Mouse (Mus musculus) Patski (cell line): ENCODE data around the gene Efna2. TPM values are rescaled to one million over a fixed set of nuclear protein-coding genes. Genes with fewer than 3 reads are reported as not detected.

Experiments used
- ATAC-seq: fragments of 100-300 bp; one replicate; pipeline ENCODE4 v1.8.0; 2021
- CTCF ChIA-PET: fragments of 350-600 bp; sonication (Branson Sonifier 250); formaldehyde crosslinking; loops from one replicate; lab custom pipeline; 2022; ENCODE audit warnings: inconsistent platforms; lab: Charles Lee
- POLR2A ChIA-PET: fragments of 350-600 bp; sonication (Branson Sonifier 250); formaldehyde crosslinking; loops from one replicate; lab custom pipeline; 2022; ENCODE audit warnings: antibody characterized with exemption, inconsistent platforms; lab: Charles Lee
- DNase-seq: peaks from one replicate; pipeline ENCODE4 v3.0.0-alpha.2; 2011; ENCODE audit warnings: low read depth, low spot score
- H3K27me3 ChIP-seq: fragments of 371-371 bp; one replicate; pipeline ENCODE4 v1.5.1; 2021
- CTCF ChIP-seq: fragments of 100-300 bp; IDR thresholded peaks from one replicate; pipeline ENCODE4 v1.5.1; 2021
- in situ Hi-C: fragments of 300-500 bp; cut with MboI; formaldehyde crosslinking; loops from 3 replicates; pipeline ENCODE4 v1.11.1; 2018; ENCODE audit warnings: low pct_unique_long_range_greater_than_20kb, mixed read lengths
- polyA plus RNA-seq: library from polyadenylated mRNA; unstranded; gene quantifications from one replicate; pipeline ENCODE4 v1.2.3, GENCODE M21; 2021

The Efna2 gene
- polyA plus RNA-seq, result 1.1 TPM

DNA sequence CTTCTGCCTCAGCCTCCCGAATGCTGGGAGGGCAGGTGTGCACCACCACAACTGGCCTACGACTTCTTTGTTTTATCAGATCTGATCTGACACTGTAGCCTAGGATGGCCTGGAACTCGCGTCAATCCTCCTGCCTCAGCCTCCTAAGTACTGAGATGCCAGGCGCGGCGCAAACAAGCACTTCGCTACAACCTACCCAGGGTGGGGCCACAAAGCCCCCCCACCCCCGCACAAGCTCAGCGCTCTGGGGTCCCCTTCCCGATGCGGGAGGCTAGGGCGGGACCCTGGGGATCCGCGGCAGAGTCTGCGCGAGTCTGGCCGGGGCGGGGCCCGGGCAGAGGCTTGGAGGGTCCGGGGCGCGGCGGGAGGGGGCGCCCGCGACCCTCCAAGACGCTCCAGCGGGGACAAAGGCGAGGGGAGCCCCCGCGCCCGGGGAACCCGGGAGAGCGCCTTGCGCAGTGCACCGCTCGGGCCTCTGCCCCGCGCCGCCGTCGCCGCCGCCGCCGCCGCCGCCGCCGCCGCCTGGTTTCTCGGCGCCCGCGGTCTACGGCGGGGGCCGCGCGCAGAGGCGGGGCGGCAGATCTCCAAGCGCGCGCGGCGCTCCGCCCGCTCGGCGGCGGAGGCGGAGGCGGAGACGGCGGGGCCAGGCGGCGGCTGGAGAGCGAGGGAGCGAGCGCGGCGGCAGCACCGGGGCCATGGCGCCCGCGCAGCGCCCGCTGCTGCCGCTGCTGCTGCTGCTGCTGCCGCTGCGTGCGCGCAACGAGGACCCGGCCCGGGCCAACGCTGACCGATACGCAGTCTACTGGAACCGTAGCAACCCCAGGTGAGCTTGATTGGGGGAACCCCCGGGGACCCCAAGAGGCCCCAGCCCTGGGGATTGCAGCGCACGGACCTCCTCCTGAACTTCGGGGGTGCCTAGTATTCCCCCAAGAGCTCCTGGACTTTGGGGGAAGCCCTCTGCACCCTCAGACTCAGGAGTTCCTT is at the start of gene Efna2:
Gene Efna2, plus strand, starts transcription at position 415 of the 984 bp plus-strand sequence.
- H3K27me3 ChIP-seq, result no peaks in the 10 kb centered on the region
- POLR2A ChIA-PET, result interaction anchor here (0.6 kb wide), 1 partner anchor 11 kb away, joined by 3 read pairs; no protein-coding TSS in a partner anchor
- ATAC-seq (peak; percentile 11), DNase-seq (no peak)
- CTCF ChIA-PET, result no interaction called here
- in situ Hi-C loops, result loop anchor here (5.0 kb wide), 1 partner anchor 68 kb away; the partner anchor contains the start of gene Ndufs7
- no peak for TF ChIP-seq CTCF

DNA sequence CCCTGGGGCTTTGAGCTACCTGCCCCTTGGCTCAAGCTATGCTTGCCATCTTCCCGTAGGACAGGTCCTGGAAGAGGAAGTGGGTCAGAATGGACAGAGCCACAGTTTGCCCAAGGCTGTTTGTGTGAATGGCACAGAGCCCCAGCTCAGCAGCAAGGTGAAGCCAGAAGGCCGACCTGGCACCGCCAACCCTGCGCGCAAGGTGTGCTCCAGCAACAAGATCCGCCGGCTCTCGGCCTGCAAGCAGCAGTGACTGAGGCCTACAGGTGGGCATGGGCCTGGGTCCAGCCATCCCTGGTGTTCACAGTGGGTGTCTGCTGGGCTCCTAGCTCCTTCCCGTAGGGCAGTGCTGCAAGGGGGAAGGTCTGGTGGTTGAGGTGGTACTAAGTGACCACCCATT is 49.4 kb upstream of the Efna2 start:
- TF ChIP-seq CTCF, result no peak
- POLR2A ChIA-PET, result interaction anchor here (1.1 to 1.9 kb wide), 5 partner anchors 10 to 143 kb away, joined by 4 to 9 read pairs (median 5); partner anchors contain the start of gene Cbarp
- DNase-seq, result no peak
- no peak for ATAC-seq
- CTCF ChIA-PET, result interaction anchor here (1.3 to 1.8 kb wide), 5 partner anchors 9 to 145 kb away, joined by 4 to 7 read pairs (median 4); partner anchors contain the start of genes Cbarp and Tmem259
- in situ Hi-C loops, result no loop called here
- no peaks in the 10 kb centered on the region for H3K27me3 ChIP-seq

DNA sequence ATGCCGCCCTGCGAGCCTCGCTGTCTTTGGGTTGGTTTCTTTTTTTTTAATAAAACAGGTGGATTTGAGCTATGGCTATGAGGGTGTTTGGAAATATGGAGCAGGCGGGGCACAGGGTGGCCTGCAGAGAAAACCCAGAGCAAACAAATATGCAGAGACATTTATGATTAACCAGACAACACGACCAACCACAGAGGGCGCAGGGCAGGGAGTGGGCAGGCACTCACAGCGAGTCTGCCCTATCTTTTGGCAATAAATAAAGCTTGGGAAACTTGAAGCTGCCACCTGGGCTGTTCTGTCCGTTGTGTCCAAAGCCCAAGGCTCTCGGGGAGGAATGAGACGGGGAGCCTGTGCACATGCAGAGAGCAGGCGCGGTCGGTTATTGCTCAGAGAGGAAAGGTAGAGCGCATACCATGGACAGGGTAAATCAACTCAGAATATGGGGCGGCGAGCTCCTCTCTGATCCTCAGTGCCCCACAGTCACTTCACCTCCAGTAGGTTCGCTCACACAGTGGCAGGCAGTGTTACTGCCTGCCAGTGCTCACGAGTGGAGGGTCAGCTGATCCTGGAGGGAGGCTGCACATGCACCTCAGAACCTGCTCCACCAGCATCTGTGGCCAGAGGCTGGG is 48.8 kb upstream of the Efna2 start:
- TF ChIP-seq CTCF, result no peak
- no peaks in the 10 kb centered on the region for H3K27me3 ChIP-seq
- ChIA-PET POLR2A (interaction anchor here (1.1 to 1.9 kb wide), 6 partner anchors 8 to 144 kb away, joined by 4 to 9 read pairs (median 4); partner anchors contain the start of gene Cbarp), CTCF (interaction anchor here (1.3 to 1.8 kb wide), 5 partner anchors 9 to 146 kb away, joined by 4 to 7 read pairs (median 4); partner anchors contain the start of genes Cbarp and Tmem259)
- DNase-seq (no peak), ATAC-seq (peak; percentile 10)
- in situ Hi-C loops, result no loop called here

DNA sequence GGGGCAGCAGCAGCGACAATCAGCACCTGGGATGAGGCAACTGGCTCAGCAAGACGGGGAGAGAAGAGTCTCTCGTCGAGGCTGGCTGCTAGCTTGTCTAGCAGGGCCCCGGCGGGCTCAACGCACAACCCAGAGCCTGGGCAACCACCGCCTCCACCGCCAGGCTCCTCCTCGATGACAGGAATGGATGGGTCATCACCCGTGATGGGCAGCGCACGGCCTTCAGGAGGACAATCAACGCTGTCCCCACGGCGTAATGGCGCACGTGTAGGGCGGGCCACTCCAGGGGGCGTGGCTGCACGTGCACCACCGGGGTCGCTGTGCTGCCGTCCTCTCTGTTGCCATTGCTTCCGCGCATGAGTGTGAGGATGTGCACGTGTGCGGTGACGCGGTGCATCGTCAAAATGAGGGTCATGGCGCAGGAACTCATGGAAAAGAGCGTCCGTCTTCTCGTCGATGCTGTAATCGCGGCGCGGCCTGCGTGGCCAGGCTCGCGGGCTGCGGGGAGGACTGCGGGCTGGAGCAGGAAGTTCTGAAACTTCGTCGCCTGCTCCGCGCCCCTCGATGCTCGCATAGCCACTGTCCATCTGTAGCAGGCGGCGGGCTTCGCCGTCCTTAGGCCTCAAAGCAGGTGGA is 47.8 kb upstream of the Efna2 start:
- DNase-seq (no peak), ATAC-seq (no peak)
- ChIA-PET POLR2A (interaction anchor here (1.1 to 1.9 kb wide), 3 partner anchors 9 to 144 kb away, joined by 4 to 9 read pairs (median 5); no protein-coding TSS in a partner anchor), CTCF (no interaction called here)
- TF ChIP-seq CTCF, result no peak
- in situ Hi-C loops, result no loop called here
- H3K27me3 ChIP-seq, result no peaks in the 10 kb centered on the region

DNA sequence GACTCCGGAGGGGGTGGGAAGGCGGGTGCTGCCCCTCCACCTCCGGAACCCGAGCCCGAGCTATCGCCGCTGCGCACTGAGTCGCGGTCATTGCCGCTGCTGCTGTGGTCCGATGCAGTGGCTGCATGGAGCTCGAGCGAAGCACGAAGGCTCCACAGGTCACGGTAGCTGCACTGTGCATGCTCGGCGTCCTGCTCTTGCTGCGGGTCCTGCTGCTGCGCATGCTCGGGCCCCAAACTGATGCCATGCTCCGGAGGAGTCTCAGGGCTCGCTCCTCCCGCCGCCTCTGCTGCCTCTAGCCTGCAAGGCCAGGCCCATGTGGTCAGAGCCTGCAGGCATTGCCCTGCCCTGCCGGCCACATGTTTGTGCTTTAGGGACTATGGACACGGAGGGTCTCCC is 47.3 kb upstream of the Efna2 start:
- TF ChIP-seq CTCF, result no peak
- ATAC-seq, result no peak
- ChIA-PET CTCF (no interaction called here), POLR2A (interaction anchor here (0.7 kb wide), 1 partner anchor 15 kb away, joined by 3 read pairs; no protein-coding TSS in a partner anchor)
- no peak for DNase-seq
- in situ Hi-C loops, result no loop called here
- no peaks in the 10 kb centered on the region for H3K27me3 ChIP-seq

DNA sequence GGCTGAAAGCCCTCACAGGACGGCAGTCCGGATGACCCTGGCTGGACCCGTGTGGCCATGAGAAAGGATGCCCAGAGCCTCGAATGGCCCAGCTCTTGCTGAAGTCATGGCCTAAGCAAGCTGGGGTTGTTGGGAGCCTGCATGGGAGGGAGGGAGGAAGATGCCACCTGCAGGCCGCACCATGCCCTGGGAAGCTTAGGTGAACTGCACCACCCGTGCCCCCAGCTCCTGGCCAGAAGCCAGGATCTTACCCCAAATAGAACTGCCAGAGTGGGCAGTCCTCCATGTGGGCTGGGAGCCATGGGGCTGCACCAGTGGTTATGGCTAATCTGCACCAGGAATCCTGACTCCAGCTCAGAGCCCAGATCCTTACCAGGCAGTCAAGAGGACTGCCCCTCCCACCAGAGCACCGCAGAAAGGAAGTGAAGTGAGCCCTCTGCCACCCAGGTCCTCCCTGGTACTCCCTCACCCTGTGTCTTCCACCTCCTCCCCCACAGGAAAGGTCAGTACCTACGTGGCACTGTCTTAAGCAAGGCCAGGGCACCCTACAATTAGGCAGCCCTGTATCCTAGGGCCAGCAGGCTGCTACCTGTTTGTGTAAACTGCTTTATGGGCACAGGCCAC is 45.9 kb upstream of the Efna2 start:
- ChIA-PET POLR2A (interaction anchor here (0.8 to 2.2 kb wide), 3 partner anchors 10 to 148 kb away, joined by 3 to 8 read pairs (median 3); no protein-coding TSS in a partner anchor), CTCF (interaction anchor here (0.9 to 2.3 kb wide), 4 partner anchors 17 to 173 kb away, joined by 3 to 6 read pairs (median 4); partner anchors contain the start of genes Tmem259 and Wdr18)
- DNase-seq (no peak), ATAC-seq (no peak)
- in situ Hi-C loops, result no loop called here
- no peaks in the 10 kb centered on the region for H3K27me3 ChIP-seq
- TF ChIP-seq CTCF, result no peak

DNA sequence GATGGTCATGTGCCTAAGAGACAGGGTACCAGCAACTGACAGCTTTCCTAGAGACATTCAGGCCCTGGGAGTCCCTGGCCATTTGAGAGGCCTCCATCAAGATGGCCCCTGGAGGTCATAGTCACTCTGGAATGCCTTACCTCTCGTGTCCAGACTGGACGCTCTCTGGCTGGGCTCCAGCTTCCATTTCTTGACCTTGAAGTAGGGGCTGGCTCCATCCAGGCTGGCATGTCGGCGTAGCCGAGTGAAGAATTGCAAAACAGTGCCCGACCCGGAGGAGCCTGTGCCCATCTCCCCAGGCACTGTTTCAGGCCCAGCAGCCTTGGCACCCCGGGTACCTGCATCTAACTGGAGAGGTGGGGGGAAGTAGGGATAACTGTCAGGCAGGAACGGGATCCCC is 44.9 kb upstream of the Efna2 start:
- H3K27me3 ChIP-seq, result no peaks in the 10 kb centered on the region
- DNase-seq, result no peak
- no peak for ATAC-seq
- no peak for TF ChIP-seq CTCF
- in situ Hi-C loops, result no loop called here
- ChIA-PET POLR2A (interaction anchor here (0.9 to 2.2 kb wide), 3 partner anchors 11 to 149 kb away, joined by 3 to 8 read pairs (median 3); no protein-coding TSS in a partner anchor), CTCF (interaction anchor here (1.0 to 2.3 kb wide), 4 partner anchors 14 to 175 kb away, joined by 3 to 6 read pairs (median 4); partner anchors contain the start of gene Wdr18)

DNA sequence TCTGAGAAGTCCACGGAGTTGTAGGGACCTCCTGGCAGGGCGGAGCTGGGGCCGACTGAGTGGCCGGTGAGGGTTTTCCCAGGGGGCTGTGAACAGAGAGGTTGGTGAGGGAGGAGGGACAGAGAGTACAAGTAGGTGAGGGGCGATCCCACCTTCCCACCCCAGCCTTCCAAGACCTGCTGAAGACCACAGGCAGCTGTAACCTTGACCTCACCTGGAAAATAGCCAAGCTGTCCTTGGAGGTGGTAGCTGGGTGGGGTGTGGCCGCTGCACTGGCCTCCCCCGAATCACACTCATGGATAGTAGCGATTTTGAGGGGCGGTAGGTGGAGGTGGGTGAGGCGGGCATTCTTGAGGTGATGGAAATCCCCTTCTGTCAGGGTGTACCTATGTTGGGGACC is 44.1 kb upstream of the Efna2 start:
- TF ChIP-seq CTCF, result no peak
- ATAC-seq (no peak), DNase-seq (no peak)
- ChIA-PET POLR2A (interaction anchor here (1.0 kb wide), 1 partner anchor 150 kb away, joined by 3 read pairs; no protein-coding TSS in a partner anchor), CTCF (interaction anchor here (0.8 to 2.3 kb wide), 3 partner anchors 16 to 175 kb away, joined by 3 to 6 read pairs (median 3); partner anchors contain the start of gene Wdr18)
- H3K27me3 ChIP-seq, result no peaks in the 10 kb centered on the region
- in situ Hi-C loops, result no loop called here

DNA sequence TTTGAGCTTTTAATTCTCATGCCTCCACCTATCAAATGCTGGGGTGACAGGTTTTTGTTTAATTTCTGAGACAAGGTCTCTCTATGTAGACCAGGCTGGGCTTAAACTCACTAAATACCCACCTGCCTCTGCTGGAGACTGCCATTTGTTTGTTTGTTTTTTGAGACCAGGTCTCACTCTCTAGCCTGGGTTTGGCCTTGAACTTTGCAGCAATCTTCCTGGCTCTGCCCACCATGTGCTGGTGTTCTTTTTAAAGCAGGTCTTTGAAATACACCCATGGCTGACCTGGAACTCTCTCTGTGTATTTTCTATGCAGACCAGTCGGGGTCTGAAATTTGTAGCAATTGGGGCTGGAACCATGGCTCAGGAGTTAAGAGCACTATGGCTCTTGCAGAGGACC is 43.6 kb upstream of the Efna2 start:
- DNase-seq (no peak), ATAC-seq (no peak)
- ChIA-PET CTCF (interaction anchor here (0.8 to 1.3 kb wide), 3 partner anchors 17 to 151 kb away, joined by 3 read pairs; no protein-coding TSS in a partner anchor), POLR2A (no interaction called here)
- TF ChIP-seq CTCF, result no peak
- in situ Hi-C loops, result no loop called here
- H3K27me3 ChIP-seq, result no peaks in the 10 kb centered on the region
